Mouse (Mus musculus) heart, adult 2 months (tissue): ENCODE results near the gene Wfikkn2. TPM values are rescaled to one million over a fixed set of nuclear protein-coding genes. Genes with fewer than 3 reads are reported as not detected.

Experiments used
- DNase-seq, 2 experiments: peaks; one replicate each; pipeline ENCODE4 v3.0.0; 2021
- H3K27ac ChIP-seq: fragments of 200-600 bp; 2 replicates; pipeline ENCODE4 v1.8.1; 2022
- H3K27me3 ChIP-seq: fragments of 200-500 bp; 2 replicates; pipeline ENCODE4 v1.6.1; 2012; ENCODE audit warnings: mild to moderate bottlenecking, low read length, inconsistent platforms, mixed read lengths; ENCODE audit not compliant: control insufficient read depth, insufficient read depth
- H3K36me3 ChIP-seq: fragments of 200-500 bp; 2 replicates; pipeline ENCODE4 v1.6.1; 2012; ENCODE audit warnings: low read length, inconsistent platforms; ENCODE audit not compliant: control insufficient read depth, insufficient read depth
- H3K4me1 ChIP-seq: fragments of 200-500 bp; 2 replicates; pipeline ENCODE4 v1.6.1; 2011; ENCODE audit warnings: low read length; ENCODE audit not compliant: control insufficient read depth, insufficient read depth
- H3K4me3 ChIP-seq: fragments of 200-600 bp; 2 replicates; pipeline ENCODE4 v1.8.1; 2022
- H3K79me2 ChIP-seq: fragments of 200-500 bp; replicated peaks from 2 replicates; pipeline ENCODE4 v1.6.1; 2012; ENCODE audit warnings: mild to moderate bottlenecking, inconsistent platforms, low read length, moderate library complexity, mixed read lengths; ENCODE audit not compliant: control insufficient read depth, insufficient read depth
- H3K9ac ChIP-seq: fragments of 200-500 bp; 2 replicates; pipeline ENCODE4 v1.6.1; 2012; ENCODE audit warnings: low read depth, mild to moderate bottlenecking, control low read depth, inconsistent platforms, low read length, mixed read lengths
- CTCF ChIP-seq: fragments of 200-600 bp; IDR thresholded peaks from 2 replicates; pipeline ENCODE4 v1.8.1; 2022; ENCODE audit warnings: antibody characterized with exemption, mild to moderate bottlenecking, moderate library complexity
- EP300 ChIP-seq: fragments of 200-500 bp; IDR thresholded peaks from 2 replicates; pipeline ENCODE4 v1.6.1; 2011; ENCODE audit warnings: low read depth, low read length, control low read depth; ENCODE audit not compliant: insufficient read depth
- POLR2A ChIP-seq: fragments of 200-500 bp; IDR thresholded peaks from 2 replicates; pipeline ENCODE4 v1.6.1; 2011; ENCODE audit warnings: mild to moderate bottlenecking, low read depth, low read length, control low read depth; ENCODE audit not compliant: insufficient read depth
- WGBS: fragments of 180-500 bp; shearing (Covaris S2); methylation state at CpG from one replicate; pipeline ENCODE4 v1.1.7; 2018; 5-methylcytosine and 5-hydroxymethylcytosine counted together
- intact Hi-C: fragments of 180-260 bp; cut with DNase I; formaldehyde crosslinking; loops from one replicate; pipeline ENCODE4 v1.15.1; 2025
- polyA plus RNA-seq: library from polyadenylated mRNA; depleted of rRNA; stranded (reverse); fragments of >200 nt; gene quantifications from 2 replicates; pipeline ENCODE4 v1.2.3, GENCODE M21; 2012
- total RNA-seq, 2 experiments: library from RNA; stranded (reverse); gene quantifications; 2 replicates each; pipeline ENCODE4 v1.2.3; 2021

Gene Wfikkn2
- total and polyA plus RNA-seq, 3 experiments = 4.3 to 6.3 (median 4.5) TPM

DNA sequence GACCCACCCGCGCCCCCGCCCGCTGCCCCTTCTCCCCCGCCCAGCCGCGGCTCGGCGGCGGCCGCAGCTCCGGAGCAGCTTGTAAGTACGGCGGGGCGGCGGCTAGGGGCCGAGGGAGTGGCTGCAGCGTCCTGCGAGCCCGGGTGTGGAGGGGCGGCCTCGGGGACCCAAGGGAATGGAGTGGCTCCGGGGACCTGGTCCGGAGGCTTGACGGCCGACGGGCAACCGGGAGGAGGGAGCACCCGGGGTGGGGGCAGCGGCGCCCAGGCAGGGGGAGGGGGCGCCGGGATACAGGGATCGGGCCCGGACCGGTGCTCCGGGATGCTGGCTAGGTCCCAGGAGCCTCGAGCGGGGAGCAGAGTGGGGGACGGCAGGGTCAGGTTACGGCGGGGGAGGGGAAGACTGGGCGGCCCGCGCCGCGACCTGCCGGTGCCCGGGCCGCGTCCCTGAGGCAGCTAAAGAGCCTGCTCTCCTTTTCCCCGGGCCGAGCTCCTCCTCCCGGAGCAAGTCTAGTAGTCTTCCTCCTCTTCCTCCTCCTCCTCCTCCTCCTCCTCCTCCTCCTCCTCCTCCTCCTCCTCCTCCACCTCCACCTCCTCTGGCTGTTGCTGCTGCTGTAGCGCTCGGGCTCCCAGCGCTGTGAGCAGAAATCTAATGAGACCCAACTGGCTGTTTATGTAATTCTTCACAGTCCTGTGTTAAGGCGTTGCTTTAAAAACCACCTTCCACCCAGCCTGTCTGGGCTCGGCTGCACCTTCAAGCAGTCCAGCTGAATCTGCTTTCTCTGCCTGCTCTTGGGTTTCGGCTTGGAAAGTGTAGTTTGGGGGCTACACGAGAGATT, 33.9 kb downstream of the Wfikkn2 start:
- Histone ChIP-seq H3K79me2 (0 out of 2 replicates have a peak, but pooled peaks cover 2% of the 10 kb centered on the region), H3K27ac (peak overlapping the region; percentile 92), H3K4me1 (no peaks in the 10 kb centered on the region), H3K27me3 (no peaks in the 10 kb centered on the region), H3K4me3 (peak overlapping the region; percentile 61), H3K9ac (peak overlapping the region; percentile 99), H3K36me3 (peaks cover 16% of the 10 kb centered on the region)
- DNase-seq = peak; percentile 84 to 86
- TF ChIP-seq EP300 = no peak
- no peak for TF ChIP-seq CTCF
- TF ChIP-seq POLR2A = no peak
- intact Hi-C loops = loop anchor here (1.0 to 5.0 kb wide), 4 partner anchors 17 to 245 kb away; partner anchors contain the start of genes Gm20390, Luc7l3 and Nme1
- under 1% methylated on average over 45 of the region's 61 CpGs for WGBS

DNA sequence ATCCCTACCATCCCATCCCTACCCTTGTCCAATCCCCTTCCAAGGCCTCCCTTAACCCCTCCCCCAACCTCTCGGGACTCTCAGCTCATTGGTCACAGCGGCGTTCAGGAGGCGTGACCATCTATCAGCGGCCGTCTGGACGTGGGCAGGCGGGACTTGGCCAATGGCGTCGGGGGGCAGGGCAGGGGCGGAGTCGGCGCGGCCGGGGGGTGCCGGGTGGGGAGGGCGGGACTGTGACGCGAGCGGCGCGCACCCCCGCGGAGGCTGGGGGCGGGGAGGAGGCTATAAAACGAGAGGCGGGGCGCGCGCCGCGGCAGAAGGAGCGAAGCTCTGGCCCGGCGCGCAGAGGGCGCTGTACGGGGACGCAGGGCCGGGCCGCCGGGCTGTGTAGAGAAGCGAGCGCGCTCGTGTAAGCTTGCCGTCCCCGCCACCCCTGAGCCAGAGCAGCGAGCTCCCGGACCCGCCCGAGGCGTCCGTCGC, 34.6 kb downstream of the Wfikkn2 start, which contains the start of gene Tob1:
Gene Tob1 (plus strand): TSS at position 331 of the 480 bp plus-strand sequence.
- peaks cover 12% of the 10 kb centered on the region for H3K36me3 ChIP-seq

DNA sequence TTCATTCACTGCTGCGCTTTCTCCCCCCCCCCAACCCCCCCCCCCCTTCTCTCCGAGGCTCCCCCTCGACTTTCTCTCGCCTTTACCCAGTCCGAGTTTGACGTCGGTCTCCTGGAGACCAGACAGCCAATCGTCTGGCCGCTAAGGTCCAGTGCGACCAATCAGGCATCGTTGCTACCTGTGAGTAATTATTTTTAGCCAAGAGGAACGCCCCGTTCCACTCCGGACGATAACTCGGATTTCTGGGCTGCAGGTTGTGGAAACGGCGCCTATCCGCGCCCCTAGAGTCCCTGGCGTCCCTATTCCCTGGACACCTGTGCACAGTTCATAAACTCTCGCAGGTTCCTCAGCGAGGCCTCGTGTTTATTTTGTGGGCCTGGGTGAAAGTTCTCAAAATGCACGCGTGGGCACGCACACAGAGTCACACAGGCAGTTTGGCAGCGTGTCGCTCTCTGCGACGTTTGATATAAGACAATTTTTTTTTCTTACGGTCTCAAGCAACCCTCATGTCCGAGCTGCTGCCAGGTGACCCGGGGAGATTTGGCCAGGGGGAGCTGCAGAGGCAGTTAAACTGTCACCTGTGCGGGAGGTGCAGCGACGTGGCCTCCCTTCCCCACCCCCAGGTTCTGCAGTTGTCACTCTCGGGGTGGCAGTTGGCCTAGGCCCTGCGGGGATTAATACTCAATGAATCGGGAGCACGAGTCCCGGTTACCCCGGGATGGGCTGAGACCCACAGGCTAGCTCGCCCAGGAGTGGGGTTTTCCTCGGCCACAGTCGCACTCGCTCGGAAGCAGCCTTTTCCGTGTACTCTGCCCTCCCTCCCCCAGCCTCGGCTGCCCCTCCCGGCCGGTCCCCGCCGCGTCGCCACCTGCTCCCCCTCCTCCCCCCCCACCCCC, 35.4 kb downstream of the Wfikkn2 start:
- WGBS = under 1% methylated on average over 49 of the region's 56 CpGs
- Histone ChIP-seq H3K4me1 (no peaks in the 10 kb centered on the region), H3K4me3 (peak overlapping the region; percentile 76), H3K36me3 (peaks cover 5% of the 10 kb centered on the region), H3K27ac (peak overlapping the region; percentile 94), H3K9ac (peak overlapping the region; percentile 79), H3K79me2 (0 out of 2 replicates have a peak, but pooled peaks cover 2% of the 10 kb centered on the region), H3K27me3 (no peaks in the 10 kb centered on the region)
- intact Hi-C loops = loop anchor here (1.0 to 5.0 kb wide), 3 partner anchors 27 to 243 kb away; partner anchors contain the start of genes Gm20390, Luc7l3 and Nme1
- TF ChIP-seq EP300 (peak; percentile 16; the same call in 1 of the 2 replicates), POLR2A (peak; percentile 92), CTCF (no peak)
- peak; percentile 89 to 94 for DNase-seq

More for the DNA sequence above, 34.6 kb downstream of the Wfikkn2 start, which contains the start of gene Tob1:
- peak; percentile 33 for TF ChIP-seq CTCF
- peak; percentile 97 for TF ChIP-seq POLR2A
- peak; percentile 86; the same call in 1 of the 2 replicates for TF ChIP-seq EP300
- peak within 1 kb of the TSS; percentile 94 for H3K27ac ChIP-seq
- H3K79me2 ChIP-seq = 0 out of 2 replicates have a peak, but pooled peaks cover 2% of the 10 kb centered on the region
- peak within 1 kb of the TSS; percentile 99 for H3K9ac ChIP-seq
- H3K27me3 ChIP-seq = no peaks in the 10 kb centered on the region
- peak within 1 kb of the TSS; percentile 76 for H3K4me3 ChIP-seq
- intact Hi-C loops = loop anchor here (5.0 kb wide), 2 partner anchors 111 to 244 kb away; partner anchors contain the start of genes Gm20390, Luc7l3 and Nme1
- H3K4me1 ChIP-seq = no peaks in the 10 kb centered on the region
- DNase-seq = peak; percentile 96 to 98
- WGBS = under 1% methylated on average over 44 of the region's 55 CpGs

DNA sequence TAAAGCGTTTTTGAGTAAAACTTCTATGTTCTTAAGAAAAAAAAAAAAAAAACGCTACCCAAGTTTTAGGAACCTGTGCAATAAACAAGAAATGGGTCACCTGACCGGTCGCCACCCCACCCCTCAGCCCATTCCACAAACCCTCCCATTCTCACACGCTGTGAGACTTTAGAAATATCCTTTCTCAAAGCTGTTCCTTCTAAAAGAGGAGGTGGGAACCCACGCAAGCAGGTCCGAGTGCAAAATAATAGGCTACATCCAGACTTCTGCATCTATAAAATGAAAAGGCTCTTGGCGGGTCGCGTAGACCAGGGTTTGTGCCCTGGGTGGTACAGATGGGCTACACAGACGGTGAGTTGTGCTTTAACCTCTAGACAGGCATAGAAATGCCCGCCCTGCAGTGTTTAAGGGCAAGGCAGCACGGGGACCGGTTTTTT, 36.1 kb downstream of the Wfikkn2 start:
- no peak for DNase-seq
- Histone ChIP-seq H3K9ac (peak overlapping the region; percentile 62), H3K36me3 (peaks cover 5% of the 10 kb centered on the region), H3K4me1 (no peaks in the 10 kb centered on the region), H3K4me3 (peak overlapping the region; percentile 76), H3K27ac (peak overlapping the region; percentile 94), H3K79me2 (0 out of 2 replicates have a peak, but pooled peaks cover 2% of the 10 kb centered on the region), H3K27me3 (no peaks in the 10 kb centered on the region)
- 3% methylated on average over 14 of the region's 14 CpGs for WGBS
- TF ChIP-seq CTCF (no peak), POLR2A (no peak; the same call in 1 of the 2 replicates), EP300 (no peak; the same call in 1 of the 2 replicates)
- intact Hi-C loops = loop anchor here (1.0 to 5.0 kb wide), 4 partner anchors 26 to 242 kb away; partner anchors contain the start of genes Gm20390, Luc7l3 and Nme1
